Mouse (Mus musculus) embryo, embryonic 9.5 days (tissue): ENCODE measurements around the gene Arhgap25.
"Not testable (repeated sequence)": the region's sequence is repeated elsewhere in the genome, so short reads cannot be mapped to it uniquely, and the experiment has no call there.

Source experiments
- DNase-seq: peaks from one replicate; pipeline ENCODE4 v3.0.0-alpha.2; 2017; ENCODE audit errors: extremely low spot score

The Arhgap25 gene

GRCm38 (mm10) chr6:87532953-87533710, at the start of gene Arhgap25:
Arhgap25 (minus strand) TSS chr6:87533259.
- no peak for DNase-seq

DNA sequence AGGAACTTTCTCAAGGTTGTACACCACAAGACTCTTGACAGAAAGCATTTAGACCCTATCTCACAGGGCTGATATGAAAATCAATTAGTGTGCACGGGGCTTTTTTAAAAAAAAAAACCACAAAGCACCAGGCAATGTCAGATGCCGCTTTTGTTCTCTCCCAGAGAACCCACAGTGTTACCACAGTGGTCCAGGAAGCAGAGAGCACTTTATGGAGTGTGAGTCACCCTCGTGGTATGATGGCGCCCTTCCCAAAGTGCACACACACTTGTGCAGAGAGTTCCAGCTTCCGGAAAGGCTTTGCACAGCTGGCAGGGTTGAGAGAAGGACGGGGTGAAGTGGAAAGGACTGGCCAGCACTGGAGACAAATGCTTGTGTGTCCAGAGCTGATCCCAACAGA, 49.4 kb upstream of the Arhgap25 start:
- no peak for DNase-seq

GRCm38 (mm10) chr6:87581581-87581980, 48.5 kb upstream of the Arhgap25 start:
- DNase-seq = no peak

DNA sequence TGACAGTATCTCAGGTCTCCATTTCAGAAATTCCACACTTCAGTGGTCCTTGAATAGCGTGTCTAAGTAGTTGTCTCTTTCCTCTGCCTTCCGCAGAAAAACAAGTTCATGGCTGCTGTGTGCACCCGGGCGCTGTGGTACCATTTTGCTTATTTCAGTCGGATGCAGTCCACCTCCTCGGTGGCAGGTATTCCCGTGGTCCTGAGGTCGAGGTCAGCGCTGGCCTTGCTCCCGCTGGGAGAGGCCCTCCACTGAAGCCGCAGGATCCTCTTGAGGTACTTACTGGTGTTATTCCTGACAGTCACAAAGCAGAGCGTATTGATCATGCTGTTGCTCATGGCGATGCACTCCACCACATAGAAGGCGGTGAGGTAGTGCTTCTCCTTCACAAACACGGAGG, 48.0 kb upstream of the Arhgap25 start:
- no peak for DNase-seq

DNA sequence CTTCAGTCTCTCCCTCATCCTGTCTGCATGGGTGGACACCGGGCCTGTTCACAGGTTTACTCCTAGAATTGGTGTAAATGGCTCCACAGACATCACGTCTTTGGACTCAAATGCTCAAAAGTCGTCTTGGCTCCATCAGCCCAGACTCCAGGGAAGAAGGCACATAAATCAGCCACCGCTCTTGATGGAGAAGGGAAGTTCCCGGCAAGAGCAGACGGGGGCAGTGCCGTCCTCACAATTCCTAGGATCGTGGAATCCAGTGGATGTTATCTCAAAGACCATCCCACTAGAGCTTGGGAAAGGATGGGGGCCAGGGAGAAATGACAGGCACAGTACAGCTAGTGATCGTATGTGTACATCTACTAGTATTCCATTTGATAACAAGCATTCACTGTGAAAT, 45.2 kb upstream of the Arhgap25 start:
- peak; percentile 24 for DNase-seq

GRCm38 (mm10) chr6:87576648-87577330, 43.7 kb upstream of the Arhgap25 start:
- no peak for DNase-seq

DNA sequence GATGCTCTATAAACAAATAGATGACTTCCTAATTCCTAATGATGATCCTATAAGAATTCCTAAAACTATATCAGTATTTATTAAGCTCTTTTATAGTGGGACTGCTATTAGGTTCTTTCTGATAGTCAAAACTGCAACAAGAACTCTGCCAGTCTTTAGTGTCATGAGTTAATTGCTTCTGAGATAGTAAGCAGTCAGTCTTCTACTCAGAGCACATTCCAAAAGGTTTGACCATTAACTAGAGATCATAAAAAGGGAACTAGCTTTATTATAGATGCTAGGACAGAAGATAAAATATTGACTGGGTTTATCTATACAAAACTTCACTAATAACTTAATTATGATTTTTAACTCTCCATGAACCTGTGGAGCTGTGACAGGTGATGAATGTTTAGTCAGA, 38.8 kb upstream of the Arhgap25 start:
- DNase-seq = not testable (repeated sequence)

DNA sequence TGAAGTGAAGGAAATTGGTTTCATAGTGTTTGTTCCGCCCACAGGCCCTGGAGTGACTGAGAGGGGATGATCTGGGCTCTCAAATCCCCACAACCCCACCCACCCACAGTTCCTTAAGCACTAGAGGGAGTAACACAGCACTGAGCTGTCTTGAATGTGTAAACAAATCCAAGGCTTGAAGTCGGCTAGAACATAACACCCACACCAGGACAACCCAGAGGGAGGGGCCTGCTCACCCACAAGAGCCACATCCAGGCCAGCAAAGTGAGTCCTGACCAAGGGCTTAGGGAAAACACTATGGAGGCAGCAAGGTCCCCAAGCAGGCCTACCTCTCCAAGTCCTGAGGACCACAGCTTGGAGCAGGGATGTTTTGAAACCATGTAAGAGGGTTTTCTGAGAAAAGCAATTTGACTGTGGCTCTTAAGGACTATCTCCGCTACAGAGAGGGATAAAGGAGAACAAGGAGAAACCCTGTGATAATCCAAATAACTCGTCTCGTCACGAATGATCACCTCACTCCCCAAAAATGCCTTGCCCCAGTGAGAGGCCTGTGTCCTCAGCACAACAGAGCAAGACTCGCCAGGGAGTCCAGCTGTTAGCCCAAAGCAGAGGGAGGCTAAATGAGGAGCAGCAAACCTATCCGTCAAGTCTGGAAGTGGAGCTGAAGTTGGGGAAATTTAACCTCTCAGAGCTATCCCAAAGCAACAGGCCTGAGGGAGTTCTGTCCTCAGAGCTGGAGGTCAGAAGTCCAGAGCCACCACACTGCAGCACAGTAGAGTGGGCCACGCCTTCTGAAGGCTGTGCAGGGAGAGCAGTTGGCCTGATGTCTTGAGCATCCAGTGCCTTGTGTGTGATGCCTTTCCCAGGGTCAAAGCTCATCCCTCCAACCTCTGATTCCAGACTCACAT, 34.9 kb upstream of the Arhgap25 start:
- DNase-seq = no peak

GRCm38 (mm10) chr6:87565166-87565565, 32.1 kb upstream of the Arhgap25 start:
- DNase-seq = no peak

- no peak for DNase-seq
These were observed 31.3 kb upstream of the Arhgap25 start for GRCm38 (mm10) chr6:87564356-87564755.

DNA sequence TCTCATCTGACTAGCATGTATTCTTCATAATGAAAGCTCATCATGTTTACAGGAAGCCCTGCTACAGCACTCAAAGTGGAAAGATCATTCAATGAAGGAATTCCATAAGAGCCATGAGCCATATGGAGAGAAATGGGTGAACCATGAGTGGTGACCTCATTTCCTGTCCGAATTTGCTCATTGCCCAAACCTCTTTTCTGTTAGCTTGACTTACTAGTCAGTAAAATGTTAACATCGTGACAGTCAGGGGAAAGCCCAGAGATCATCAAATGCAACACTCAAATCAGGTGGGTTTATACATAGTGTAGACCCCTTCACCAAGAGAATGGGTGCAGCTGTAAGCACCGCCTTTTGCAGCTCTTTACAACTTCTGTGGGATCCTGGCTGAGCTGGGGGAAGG, 20.7 kb upstream of the Arhgap25 start:
- no peak for DNase-seq

- no peak for DNase-seq
These were observed 19.2 kb upstream of the Arhgap25 start for GRCm38 (mm10) chr6:87552054-87552807.

GRCm38 (mm10) chr6:87547836-87548235, 14.8 kb upstream of the Arhgap25 start:
- no peak for DNase-seq

- no peak for DNase-seq
These were observed 14.4 kb upstream of the Arhgap25 start for GRCm38 (mm10) chr6:87547431-87547830.

GRCm38 (mm10) chr6:87545331-87546217, 12.5 kb upstream of the Arhgap25 start:
- DNase-seq = no peak

DNA sequence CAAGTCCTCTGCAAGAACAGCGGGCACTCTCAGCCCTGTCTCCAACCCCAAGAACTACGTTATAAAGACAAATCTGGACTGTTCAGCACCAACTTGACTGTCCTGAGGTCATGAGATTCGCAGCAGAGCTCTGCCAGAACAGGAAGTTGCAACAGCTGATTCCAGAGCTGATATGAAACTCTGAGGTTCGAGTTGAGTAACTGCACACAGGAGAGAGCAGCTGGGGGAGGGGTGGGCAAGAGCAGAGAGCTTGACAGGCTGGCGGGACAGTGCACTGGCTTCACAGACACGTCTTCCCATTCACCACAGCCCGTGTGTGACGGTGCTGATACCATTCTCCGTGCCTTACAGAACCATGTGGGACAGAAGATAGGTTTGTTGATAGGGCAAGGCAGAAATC, 9.0 kb upstream of the Arhgap25 start:
- DNase-seq = no peak

DNA sequence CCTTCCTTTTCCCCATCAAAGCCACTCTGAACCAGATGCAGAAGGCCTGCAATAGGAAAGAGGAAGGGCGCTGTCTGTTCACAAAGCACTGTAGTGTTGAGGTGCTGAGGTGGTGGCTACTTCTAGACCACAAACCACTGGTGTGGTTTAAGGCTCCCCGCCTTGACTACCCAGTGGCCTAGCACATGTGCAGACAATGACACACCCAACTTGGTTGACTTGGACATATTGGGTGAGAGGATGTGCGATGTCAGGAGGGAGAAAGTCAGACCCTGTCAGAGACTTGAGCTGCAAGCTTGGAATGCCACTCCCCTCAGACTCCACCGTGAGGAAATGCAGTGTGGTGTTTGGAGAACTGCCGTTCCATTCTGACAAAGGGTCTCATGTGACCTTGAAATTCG, 8.1 kb upstream of the Arhgap25 start:
- DNase-seq = no peak

DNA sequence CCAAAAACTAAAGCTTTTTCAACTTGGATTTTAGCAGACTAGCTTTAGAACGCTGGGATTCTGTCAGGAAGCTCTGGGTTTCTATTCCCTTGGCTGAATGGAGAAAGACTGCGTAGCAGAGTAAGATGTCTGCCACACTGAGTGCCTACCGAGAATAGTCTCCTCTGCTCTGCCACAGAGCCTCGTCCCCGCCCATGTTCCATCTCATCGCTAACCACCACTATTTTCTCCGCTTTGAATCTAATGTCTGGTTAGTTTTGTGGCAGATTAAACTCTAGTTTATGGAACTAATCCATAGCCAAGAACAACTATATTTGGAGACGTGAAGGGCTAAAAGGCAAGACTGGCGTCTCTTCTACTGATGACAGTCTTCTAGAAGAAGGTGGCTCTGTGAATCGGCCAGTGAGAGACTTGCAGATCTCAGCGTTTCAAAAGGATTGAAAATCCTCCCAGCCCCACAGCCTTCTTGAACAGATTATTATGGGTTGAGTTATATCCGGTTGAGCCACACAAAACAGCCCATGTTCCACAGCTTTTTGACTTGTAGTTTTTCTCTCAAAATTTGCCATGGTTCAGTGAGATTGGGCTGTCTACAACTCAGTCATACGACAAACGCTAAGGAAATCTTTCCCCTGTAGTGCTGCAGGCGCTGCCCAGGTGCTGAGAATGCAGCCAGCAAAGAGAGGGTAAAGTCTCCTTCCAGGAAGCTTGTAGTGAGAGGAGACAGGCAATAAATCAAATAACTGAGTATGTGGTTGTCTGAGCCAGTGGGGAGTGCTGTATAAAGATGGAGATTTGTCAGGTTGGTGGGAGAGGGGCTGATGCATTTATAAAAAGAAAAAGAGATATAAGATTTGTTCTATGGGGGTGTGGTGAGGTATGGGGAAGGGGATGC, 5.6 kb upstream of the Arhgap25 start:
- DNase-seq = no peak

DNA sequence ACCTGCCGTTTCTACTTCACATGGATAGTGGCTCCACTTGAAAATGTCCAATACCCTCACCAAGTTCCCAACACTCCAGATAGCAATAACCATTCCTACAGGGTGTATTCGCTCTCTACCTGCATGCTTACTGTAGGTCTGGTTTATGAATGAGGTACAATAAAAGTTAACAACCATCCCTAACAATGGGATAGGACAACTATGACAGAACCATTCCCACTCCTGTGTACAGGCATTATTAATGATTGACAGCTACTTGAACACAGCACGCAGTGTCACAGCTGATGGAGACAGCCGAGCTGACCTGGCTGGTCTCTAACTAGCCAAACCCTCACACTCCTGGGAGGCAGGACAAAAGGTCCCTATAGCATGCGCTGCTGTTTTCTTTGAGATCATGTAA, 4.6 kb upstream of the Arhgap25 start:
- no peak for DNase-seq

DNA sequence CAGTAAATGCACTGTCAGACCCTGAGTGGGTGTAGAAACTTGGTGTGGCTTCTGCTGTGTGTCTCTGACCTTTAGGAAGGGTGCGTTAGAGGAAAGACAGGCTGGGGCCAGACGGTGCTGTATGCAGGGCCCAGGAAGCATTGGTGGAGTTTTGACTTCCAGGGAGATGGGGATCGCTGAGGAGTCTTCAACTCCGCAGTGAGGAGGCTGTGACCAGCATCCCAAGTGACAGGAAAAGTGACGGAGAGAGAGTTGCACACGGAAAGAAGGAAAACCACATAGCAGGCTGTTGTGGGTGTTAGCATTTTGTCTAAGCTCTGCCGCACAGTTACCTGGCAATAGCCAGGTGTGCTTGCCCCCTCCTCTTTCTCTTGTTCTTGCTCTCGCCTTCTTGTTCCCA, 3.2 kb upstream of the Arhgap25 start:
- no peak for DNase-seq
